Mouse (Mus musculus) embryonic stem cell, embryonic (primary cell): ENCODE measurements at regions not wholly inside any gene's neighbourhood (a gene's known extent, or its start where the extent isn't known, plus 50 kb on each side); places are given as distances from the start of the nearest gene placed in this dataset.

Source experiments
- CTCF ChIA-PET, 4 experiments: fragments of 300-600 bp in 2 of 4; fragments of 350-600 bp in 2 of 4; sonication (Branson Sonifier 250); formaldehyde crosslinking; loops; one replicate each; lab custom pipeline; 2022; ENCODE audit warnings: inconsistent platforms in 2 of 4; lab: Charles Lee
- POLR2A ChIA-PET, 4 experiments: fragments of 300-600 bp in 2 of 4; fragments of 350-600 bp in 2 of 4; sonication (Branson Sonifier 250); formaldehyde crosslinking; loops; one replicate each; lab custom pipeline; 2022; ENCODE audit warnings: antibody characterized with exemption in 4 of 4, inconsistent platforms in 1 of 4; lab: Charles Lee

GRCm38 (mm10) chr10:111089382-111089781, 75.2 kb upstream of the Osbpl8 start:
- CTCF ChIA-PET: interaction anchor here in 2 of 4 experiments (0.7 to 1.4 kb wide), 2 partner anchors 19 to 296 kb away, joined by 4 to 6 read pairs; no protein-coding TSS in a partner anchor
- POLR2A ChIA-PET: interaction anchor here in 1 of 4 experiments (0.7 kb wide), 1 partner anchor 316 kb away, joined by 3 read pairs; no protein-coding TSS in a partner anchor

- ChIA-PET CTCF (interaction anchor here in 1 of 4 experiments (0.6 kb wide), 1 partner anchor 325 kb away, joined by 3 read pairs; no protein-coding TSS in a partner anchor), POLR2A (interaction anchor here in 1 of 4 experiments (0.6 kb wide), 1 partner anchor 75 kb away, joined by 6 read pairs; no protein-coding TSS in a partner anchor)
These were observed 75.6 kb upstream of the Zdhhc17 start for GRCm38 (mm10) chr10:111085561-111085960.

GRCm38 (mm10) chr10:111084267-111084780, 74.4 kb upstream of the Zdhhc17 start:
- ChIA-PET POLR2A (no interaction called here), CTCF (interaction anchor here in 1 of 4 experiments (0.5 to 0.6 kb wide), 2 partner anchors 333 to 965 kb away, joined by 3 to 5 read pairs; no protein-coding TSS in a partner anchor)

- ChIA-PET POLR2A (no interaction called here), CTCF (interaction anchor here in 1 of 4 experiments (0.6 kb wide), 1 partner anchor 332 kb away, joined by 5 read pairs; no protein-coding TSS in a partner anchor)
These were observed 73.9 kb upstream of the Zdhhc17 start for GRCm38 (mm10) chr10:111083861-111084260.

- CTCF ChIA-PET: no interaction called here
These were observed 73.4 kb upstream of the Zdhhc17 start for GRCm38 (mm10) chr10:111083338-111083737.

GRCm38 (mm10) chr10:111080322-111080721, 70.4 kb upstream of the Zdhhc17 start:
- ChIA-PET CTCF (no interaction called here), POLR2A (interaction anchor here in 1 of 4 experiments (0.6 kb wide), 1 partner anchor 70 kb away, joined by 6 read pairs; no protein-coding TSS in a partner anchor)

More at GRCm38 (mm10) chr10:111083338-111083737, 73.4 kb upstream of the Zdhhc17 start:
- POLR2A ChIA-PET: no interaction called here

- POLR2A ChIA-PET: no interaction called here
- CTCF ChIA-PET: no interaction called here
These were observed 69.1 kb upstream of the Zdhhc17 start for GRCm38 (mm10) chr10:111079051-111079450.

GRCm38 (mm10) chr10:111077632-111078031, 67.7 kb upstream of the Zdhhc17 start:
- CTCF ChIA-PET: interaction anchor here in 1 of 4 experiments (0.5 kb wide), 1 partner anchor 144 kb away, joined by 4 read pairs; no protein-coding TSS in a partner anchor

GRCm38 (mm10) chr10:111073851-111074430, 64.0 kb upstream of the Zdhhc17 start:
- ChIA-PET CTCF (interaction anchor here in 2 of 4 experiments (0.6 to 1.0 kb wide), 2 partner anchors 34 to 303 kb away, joined by 3 read pairs; no protein-coding TSS in a partner anchor), POLR2A (interaction anchor here in 1 of 4 experiments (0.7 kb wide), 1 partner anchor 13 kb away, joined by 3 read pairs; no protein-coding TSS in a partner anchor)

More at GRCm38 (mm10) chr10:111077632-111078031, 67.7 kb upstream of the Zdhhc17 start:
- POLR2A ChIA-PET: no interaction called here

- ChIA-PET POLR2A (interaction anchor here in 1 of 4 experiments (0.7 kb wide), 1 partner anchor 12 kb away, joined by 3 read pairs; no protein-coding TSS in a partner anchor), CTCF (no interaction called here)
These were observed 63.3 kb upstream of the Zdhhc17 start for GRCm38 (mm10) chr10:111073262-111073661.

GRCm38 (mm10) chr10:111072554-111072909, 62.6 kb upstream of the Zdhhc17 start:
- POLR2A ChIA-PET: no interaction called here

GRCm38 (mm10) chr10:111071805-111072553, 62.0 kb upstream of the Zdhhc17 start:
- ChIA-PET CTCF (no interaction called here), POLR2A (no interaction called here)

More at GRCm38 (mm10) chr10:111072554-111072909, 62.6 kb upstream of the Zdhhc17 start:
- CTCF ChIA-PET: no interaction called here

- ChIA-PET POLR2A (no interaction called here), CTCF (no interaction called here)
These were observed 56.2 kb upstream of the Zdhhc17 start for GRCm38 (mm10) chr10:111066146-111066545.

- ChIA-PET POLR2A (interaction anchor here in 1 of 4 experiments (0.6 kb wide), 1 partner anchor 10 kb away, joined by 4 read pairs; no protein-coding TSS in a partner anchor), CTCF (no interaction called here)
These were observed 50.7 kb upstream of the Zdhhc17 start for GRCm38 (mm10) chr10:111060626-111061025.
